Mouse (Mus musculus) hindbrain, embryonic 15.5 days (tissue): ENCODE results near the gene Mpi. TPM values are rescaled to one million over a fixed set of nuclear protein-coding genes. Genes with fewer than 3 reads are reported as not detected.

Source experiments
- ATAC-seq: fragments of 200-750 bp; cut with Nextera tagmentation; 2 replicates; pipeline ENCODE4 v1.8.0; 2017; ENCODE audit warnings: low read depth, moderate number of reproducible peaks, moderate TSS enrichment; ENCODE audit not compliant: low FRiP score
- H3K27ac ChIP-seq: fragments of 300-500 bp; sonication (generic); replicated peaks from 2 replicates; pipeline ENCODE4 v1.5.1; 2015; ENCODE audit warnings: mild to moderate bottlenecking, inconsistent platforms
- H3K27me3 ChIP-seq: fragments of 300-500 bp; sonication (generic); 2 replicates; pipeline ENCODE4 v1.6.1; 2015; ENCODE audit warnings: control low read depth, inconsistent platforms
- H3K36me3 ChIP-seq: fragments of 300-500 bp; sonication (generic); 2 replicates; pipeline ENCODE4 v1.6.1; 2015; ENCODE audit warnings: control low read depth, inconsistent platforms
- H3K4me1 ChIP-seq: fragments of 300-500 bp; sonication (generic); replicated peaks from 2 replicates; pipeline ENCODE4 v1.6.1; 2015; ENCODE audit warnings: control low read depth, inconsistent platforms
- H3K4me2 ChIP-seq: fragments of 300-500 bp; sonication (generic); 2 replicates; pipeline ENCODE4 v1.6.1; 2015; ENCODE audit warnings: moderate library complexity, mild to moderate bottlenecking, inconsistent platforms
- H3K4me3 ChIP-seq: fragments of 300-500 bp; sonication (generic); 2 replicates; pipeline ENCODE4 v1.5.1; 2015; ENCODE audit warnings: mild to moderate bottlenecking, inconsistent platforms
- H3K9ac ChIP-seq: fragments of 300-500 bp; sonication (generic); 2 replicates; pipeline ENCODE4 v1.6.1; 2015; ENCODE audit warnings: inconsistent platforms
- H3K9me3 ChIP-seq: fragments of 300-500 bp; sonication (generic); 2 replicates; pipeline ENCODE4 v1.6.1; 2016; ENCODE audit warnings: control low read depth, inconsistent platforms
- WGBS: fragments of 180-500 bp; shearing (Covaris S2); methylation state at CpG from one replicate; pipeline ENCODE4 v1.1.7; 2015; 5-methylcytosine and 5-hydroxymethylcytosine counted together
- polyA plus RNA-seq: library from polyadenylated mRNA; unstranded; fragments of >200 nt; fragmentation: Nextera tagmentation; extraction: Ambion mirVana; gene quantifications from 2 replicates; pipeline ENCODE4 v1.2.1, GENCODE M21; 2015

Gene Mpi
- polyA plus RNA-seq, 1 experiment from 2014 or later = 75.9 TPM

- Histone ChIP-seq H3K4me3 (no peak overlapping the region), H3K9ac (no peak overlapping the region), H3K4me2 (no peak overlapping the region), H3K27ac (no peak overlapping the region), H3K27me3 (no peaks in the 10 kb centered on the region), H3K36me3 (no peaks in the 10 kb centered on the region), H3K9me3 (no peaks in the 10 kb centered on the region), H3K4me1 (peaks cover 30% of the 10 kb centered on the region)
- WGBS = 89% methylated on average over 2 of the region's 2 CpGs
- ATAC-seq = no peak
Measured at GRCm38 (mm10) chr9:57559568-57559967, 7.0 kb upstream of the Mpi start.

GRCm38 (mm10) chr9:57558625-57559024, 6.1 kb upstream of the Mpi start:
- Histone ChIP-seq H3K27ac (no peak overlapping the region), H3K9me3 (no peaks in the 10 kb centered on the region), H3K27me3 (no peaks in the 10 kb centered on the region), H3K9ac (no peak overlapping the region), H3K4me2 (no peak overlapping the region), H3K4me1 (peaks cover 27% of the 10 kb centered on the region), H3K36me3 (no peaks in the 10 kb centered on the region), H3K4me3 (no peak overlapping the region)
- WGBS = 87% methylated on average over 4 of the region's 4 CpGs
- ATAC-seq = no peak

- no peak overlapping the region for H3K27ac ChIP-seq
- no peaks in the 10 kb centered on the region for H3K9me3 ChIP-seq
- ATAC-seq = no peak
- no peak overlapping the region for H3K4me2 ChIP-seq
- H3K36me3 ChIP-seq = no peaks in the 10 kb centered on the region
- no peak overlapping the region for H3K4me3 ChIP-seq
- WGBS = 81% methylated on average over 3 of the region's 3 CpGs
- H3K9ac ChIP-seq = no peak overlapping the region
- H3K27me3 ChIP-seq = no peaks in the 10 kb centered on the region
- H3K4me1 ChIP-seq = peaks cover 21% of the 10 kb centered on the region
Measured at GRCm38 (mm10) chr9:57557215-57557614, 4.7 kb upstream of the Mpi start.

- Histone ChIP-seq H3K4me3 (no peak overlapping the region), H3K36me3 (peaks cover 9% of the 10 kb centered on the region), H3K4me1 (peaks cover 20% of the 10 kb centered on the region), H3K4me2 (no peak overlapping the region), H3K9ac (no peak overlapping the region), H3K27me3 (no peaks in the 10 kb centered on the region), H3K9me3 (no peaks in the 10 kb centered on the region), H3K27ac (no peak overlapping the region)
- ATAC-seq = no peak
- WGBS = 43% methylated on average over 3 of the region's 3 CpGs
Measured at GRCm38 (mm10) chr9:57554753-57555152, 2.2 kb upstream of the Mpi start.

- no peak overlapping the region for H3K4me3 ChIP-seq
Measured at GRCm38 (mm10) chr9:57553119-57553518, 556 bp upstream of the Mpi start.

GRCm38 (mm10) chr9:57550126-57550862, 2.3 kb downstream of the Mpi start:
- Histone ChIP-seq H3K27ac (no peak overlapping the region), H3K9ac (no peak overlapping the region), H3K4me3 (no peak overlapping the region), H3K36me3 (peaks cover 35% of the 10 kb centered on the region), H3K4me2 (no peak overlapping the region), H3K9me3 (no peaks in the 10 kb centered on the region), H3K4me1 (peaks cover 28% of the 10 kb centered on the region), H3K27me3 (no peaks in the 10 kb centered on the region)
- WGBS = 92% methylated on average over 11 of the region's 11 CpGs
- no peak for ATAC-seq

More at GRCm38 (mm10) chr9:57553119-57553518, 556 bp upstream of the Mpi start:
- no peak overlapping the region for H3K4me2 ChIP-seq
- WGBS = 72% methylated on average over 11 of the region's 11 CpGs
- no peaks in the 10 kb centered on the region for H3K9me3 ChIP-seq
- peaks cover 18% of the 10 kb centered on the region for H3K36me3 ChIP-seq
- no peaks in the 10 kb centered on the region for H3K27me3 ChIP-seq
- 0 out of 2 replicates have a peak overlapping the region, but pooled peaks have one; percentile 0 for H3K27ac ChIP-seq
- 0 out of 2 replicates have a peak, but pooled peaks have one; percentile 5 for ATAC-seq
- H3K4me1 ChIP-seq = peaks cover 28% of the 10 kb centered on the region
- H3K9ac ChIP-seq = no peak overlapping the region

GRCm38 (mm10) chr9:57549186-57549585, 3.4 kb downstream of the Mpi start:
- ATAC-seq = no peak
- Histone ChIP-seq H3K4me3 (no peak overlapping the region), H3K4me1 (peaks cover 34% of the 10 kb centered on the region), H3K4me2 (no peak overlapping the region), H3K9ac (no peak overlapping the region), H3K9me3 (no peaks in the 10 kb centered on the region), H3K36me3 (peaks cover 46% of the 10 kb centered on the region), H3K27me3 (no peaks in the 10 kb centered on the region), H3K27ac (no peak overlapping the region)
- WGBS = 81% methylated on average over 4 of the region's 4 CpGs

- Histone ChIP-seq H3K4me1 (peaks cover 31% of the 10 kb centered on the region), H3K9ac (no peak overlapping the region), H3K36me3 (peaks cover 58% of the 10 kb centered on the region), H3K4me3 (no peak overlapping the region), H3K9me3 (no peaks in the 10 kb centered on the region), H3K27ac (no peak overlapping the region), H3K4me2 (no peak overlapping the region), H3K27me3 (no peaks in the 10 kb centered on the region)
- 91% methylated on average over 11 of the region's 11 CpGs for WGBS
- no peak for ATAC-seq
Measured at GRCm38 (mm10) chr9:57547869-57548268, 4.7 kb downstream of the Mpi start.

- WGBS = 87% methylated on average over 5 of the region's 5 CpGs
- Histone ChIP-seq H3K27me3 (no peaks in the 10 kb centered on the region), H3K36me3 (peaks cover 64% of the 10 kb centered on the region), H3K4me1 (peaks cover 29% of the 10 kb centered on the region), H3K4me2 (no peak overlapping the region), H3K4me3 (no peak overlapping the region), H3K27ac (no peak overlapping the region), H3K9ac (no peak overlapping the region), H3K9me3 (no peaks in the 10 kb centered on the region)
- ATAC-seq = no peak
Measured at GRCm38 (mm10) chr9:57547287-57547686, 5.3 kb downstream of the Mpi start.

- 83% methylated on average over 3 of the region's 3 CpGs for WGBS
- no peak for ATAC-seq
- Histone ChIP-seq H3K9ac (no peak overlapping the region), H3K4me3 (no peak overlapping the region), H3K36me3 (peaks cover 67% of the 10 kb centered on the region), H3K9me3 (no peaks in the 10 kb centered on the region), H3K4me1 (peaks cover 16% of the 10 kb centered on the region), H3K27ac (no peak overlapping the region), H3K4me2 (no peak overlapping the region), H3K27me3 (no peaks in the 10 kb centered on the region)
Measured at GRCm38 (mm10) chr9:57543951-57544350, 8.6 kb downstream of the Mpi start.

- no peak for ATAC-seq
- Histone ChIP-seq H3K27me3 (no peaks in the 10 kb centered on the region), H3K9me3 (no peaks in the 10 kb centered on the region), H3K4me2 (no peak overlapping the region), H3K4me1 (peaks cover 29% of the 10 kb centered on the region), H3K9ac (no peak overlapping the region), H3K4me3 (no peak overlapping the region), H3K27ac (0 out of 2 replicates have a peak overlapping the region, but pooled peaks have one; percentile 29), H3K36me3 (peaks cover 51% of the 10 kb centered on the region)
- 6% methylated on average over 1 of the region's 1 CpGs for WGBS
Measured at GRCm38 (mm10) chr9:57541312-57541711, 11.3 kb downstream of the Mpi start.

- ATAC-seq = no peak
- Histone ChIP-seq H3K4me2 (no peak overlapping the region), H3K36me3 (peaks cover 41% of the 10 kb centered on the region), H3K9me3 (no peaks in the 10 kb centered on the region), H3K4me1 (peaks cover 24% of the 10 kb centered on the region), H3K27me3 (no peaks in the 10 kb centered on the region), H3K9ac (no peak overlapping the region), H3K27ac (no peak overlapping the region), H3K4me3 (no peak overlapping the region)
- WGBS = 92% methylated on average over 2 of the region's 2 CpGs
Measured at GRCm38 (mm10) chr9:57539550-57539949, 13.0 kb downstream of the Mpi start.
